Mouse (Mus musculus) C2C12 (cell line): ENCODE data around the gene Kif17.

ENCODE experiments used
- CTCF ChIP-seq: IDR thresholded peaks from one replicate; pipeline ENCODE4 v1.5.1; 2011; ENCODE audit not compliant: control insufficient read depth, insufficient read depth, insufficient read length
- USF1 ChIP-seq: IDR thresholded peaks from one replicate; pipeline ENCODE4 v1.6.1; 2011; ENCODE audit warnings: low read depth, mild to moderate bottlenecking, control low read depth, moderate library complexity

- TF ChIP-seq CTCF (no peak), USF1 (no peak)
Measured at GRCm38 (mm10) chr4:138343341-138343837, 93.2 kb downstream of the Kif17 start.
